Comparison of ENCODE assay signal across 19 mouse cellular contexts in genomic region chr5:113479075-113479474, GRCm38 (mm10). TPM values are rescaled to one million over a fixed set of nuclear protein-coding genes. Genes with fewer than 3 reads are reported as not detected.
DNase-seq lines count a peak whose midpoint lies in the region; ATAC-seq and TF ChIP-seq lines count a peak whose summit lies in the region.
"Had no signal": no experiment of that assay in that cellular context is flagged by ENCODE, and none has a peak within 500 bp of the region (broad histone marks: within the 10 kb centered on the region; RNA-seq: fewer than 3 reads in every experiment).

No protein-coding gene starts in this region.

- H3ac ChIP-seq in myocyte (ENCODE audit: control insufficient read depth, insufficient read length), result peak overlapping the region; percentile 13

- H3K9me3 ChIP-seq in forebrain, embryonic 15.5 days, result no peaks in the 10 kb centered on the region
- no peaks in the 10 kb centered on the region for H3K9me3 ChIP-seq in forebrain, embryonic 14.5 days (replicated peaks; ENCODE audit: control insufficient read depth, low read length)
- H3K9me3 ChIP-seq in hindbrain, embryonic 12.5 days (replicated peaks), result no peaks in the 10 kb centered on the region
- no peaks in the 10 kb centered on the region for H3K9me3 ChIP-seq in hindbrain, embryonic 11.5 days (ENCODE audit: control insufficient read depth, low read length)
- H3K9me3 ChIP-seq in midbrain, embryonic 11.5 days (ENCODE audit: control insufficient read depth, low read length), result no peaks in the 10 kb centered on the region
- no peaks in the 10 kb centered on the region for H3K9me3 ChIP-seq in midbrain, embryonic 16.5 days (replicated peaks; ENCODE audit: control insufficient read depth, low read length, poor library complexity, severe bottlenecking)
- H3K9me3 ChIP-seq: embryonic facial prominence, embryonic 13.5 days; heart, embryonic 10.5 days had no signal

- H3K4me1 ChIP-seq in forebrain, embryonic 15.5 days, result 0 out of 2 replicates have a peak, but pooled peaks cover 2% of the 10 kb centered on the region
- H3K4me1 ChIP-seq in forebrain, embryonic 14.5 days (ENCODE audit: control insufficient read depth, insufficient read depth, low read length), result no peaks in the 10 kb centered on the region
- H3K4me1 ChIP-seq in hindbrain, embryonic 12.5 days, result peaks cover 25% of the 10 kb centered on the region
- no peaks in the 10 kb centered on the region for H3K4me1 ChIP-seq in hindbrain, embryonic 11.5 days (replicated peaks; ENCODE audit: control insufficient read depth, insufficient read depth, low read length)
- peaks cover 7% of the 10 kb centered on the region; the same call in 1 of the 2 replicates for H3K4me1 ChIP-seq in midbrain, embryonic 11.5 days (ENCODE audit: control insufficient read depth, insufficient read depth, low read length)
- H3K4me1 ChIP-seq in midbrain, embryonic 16.5 days (ENCODE audit: control insufficient read depth, insufficient read depth, low read length), result peaks cover 3% of the 10 kb centered on the region; the same call in 1 of the 2 replicates

- no peak overlapping the region for H3K9ac ChIP-seq in forebrain, embryonic 15.5 days (replicated peaks)
- no peak overlapping the region for H3K9ac ChIP-seq in forebrain, embryonic 14.5 days (ENCODE audit: low read length)
- H3K9ac ChIP-seq in hindbrain, embryonic 12.5 days, result no peak overlapping the region
- H3K9ac ChIP-seq in hindbrain, embryonic 11.5 days (ENCODE audit: low read depth, low read length), result no peak overlapping the region
- no peak overlapping the region; the same call in 1 of the 2 replicates for H3K9ac ChIP-seq in midbrain, embryonic 11.5 days (ENCODE audit: low read length)
- H3K9ac ChIP-seq in midbrain, embryonic 16.5 days (ENCODE audit: low read depth, low read length), result no peak overlapping the region
- H3K9ac ChIP-seq: embryonic facial prominence, embryonic 13.5 days had no signal

- H3K27me3 ChIP-seq in forebrain, embryonic 15.5 days, result no peaks in the 10 kb centered on the region
- no peaks in the 10 kb centered on the region for H3K27me3 ChIP-seq in forebrain, embryonic 14.5 days (replicated peaks; ENCODE audit: control insufficient read depth, insufficient read depth, low read length)
- H3K27me3 ChIP-seq in hindbrain, embryonic 12.5 days, result no peaks in the 10 kb centered on the region
- H3K27me3 ChIP-seq in hindbrain, embryonic 11.5 days (ENCODE audit: control insufficient read depth, insufficient read depth, low read length), result no peaks in the 10 kb centered on the region
- H3K27me3 ChIP-seq in midbrain, embryonic 11.5 days (ENCODE audit: control insufficient read depth, insufficient read depth, low read length), result no peaks in the 10 kb centered on the region
- no peaks in the 10 kb centered on the region for H3K27me3 ChIP-seq in midbrain, embryonic 16.5 days (ENCODE audit: control insufficient read depth, insufficient read depth, low read depth, low read length)
- H3K27me3 ChIP-seq in myocyte (ENCODE audit: control insufficient read depth, insufficient read depth, insufficient read length), result peaks cover 79% of the 10 kb centered on the region
- H3K27me3 ChIP-seq: embryonic facial prominence, embryonic 13.5 days had no signal

- peak; percentile 29; the same call in 1 of the 2 replicates for ATAC-seq in forebrain, embryonic 15.5 days (replicated peaks)
- ATAC-seq in forebrain, embryonic 14.5 days, result no peak
- ATAC-seq in hindbrain, embryonic 12.5 days (ENCODE audit: low FRiP score), result 0 out of 2 replicates have a peak, but pooled peaks have one; percentile 64
- ATAC-seq in hindbrain, embryonic 11.5 days (ENCODE audit: low FRiP score), result no peak
- ATAC-seq in midbrain, embryonic 11.5 days (ENCODE audit: low FRiP score), result no peak
- ATAC-seq in midbrain, embryonic 16.5 days, result no peak
- ATAC-seq: hindbrain, embryonic 16.5 days had no signal

- 63% methylated on average over 5 of the region's 5 CpGs for WGBS in forebrain, embryonic 15.5 days
- 75% methylated on average over 5 of the region's 5 CpGs for WGBS in forebrain, embryonic 14.5 days
- WGBS in hindbrain, embryonic 12.5 days, result 49% methylated on average over 5 of the region's 5 CpGs
- 68% methylated on average over 5 of the region's 5 CpGs for WGBS in hindbrain, embryonic 11.5 days
- 49% methylated on average over 5 of the region's 5 CpGs for WGBS in midbrain, embryonic 11.5 days
- WGBS in midbrain, embryonic 16.5 days, result 40% methylated on average over 5 of the region's 5 CpGs

- no peak overlapping the region for H3K4me3 ChIP-seq in forebrain, embryonic 15.5 days
- no peak overlapping the region for H3K4me3 ChIP-seq in forebrain, embryonic 14.5 days (ENCODE audit: low read depth, low read length)
- no peak overlapping the region for H3K4me3 ChIP-seq in hindbrain, embryonic 12.5 days
- no peak overlapping the region for H3K4me3 ChIP-seq in hindbrain, embryonic 11.5 days (ENCODE audit: low read depth, low read length)
- no peak overlapping the region for H3K4me3 ChIP-seq in midbrain, embryonic 11.5 days (ENCODE audit: low read depth, low read length)
- H3K4me3 ChIP-seq in midbrain, embryonic 16.5 days (ENCODE audit: low read depth, low read length), result no peak overlapping the region
- no peak overlapping the region for H3K4me3 ChIP-seq in myocyte
- H3K4me3 ChIP-seq: embryonic facial prominence, embryonic 13.5 days; heart, embryonic 10.5 days had no signal

- H3K4me2 ChIP-seq in forebrain, embryonic 15.5 days (replicated peaks), result no peak overlapping the region
- H3K4me2 ChIP-seq in forebrain, embryonic 14.5 days (ENCODE audit: low read length), result no peak overlapping the region
- no peak overlapping the region for H3K4me2 ChIP-seq in hindbrain, embryonic 12.5 days (replicated peaks)
- H3K4me2 ChIP-seq in hindbrain, embryonic 11.5 days (replicated peaks; ENCODE audit: low read depth, low read length), result no peak overlapping the region
- H3K4me2 ChIP-seq in midbrain, embryonic 11.5 days, result no peak overlapping the region
- no peak overlapping the region for H3K4me2 ChIP-seq in midbrain, embryonic 16.5 days (ENCODE audit: low read length)
- no peak overlapping the region for H3K4me2 ChIP-seq in myocyte (ENCODE audit: low read depth)
- H3K4me2 ChIP-seq: embryonic facial prominence, embryonic 13.5 days had no signal

- DNase-seq in forebrain, embryonic 14.5 days (ENCODE audit: low spot score), result no peak
- no peak for DNase-seq in hindbrain, embryonic 11.5 days (ENCODE audit: low spot score)
- DNase-seq in midbrain, embryonic 11.5 days (ENCODE audit: low spot score, missing footprints), result no peak
- DNase-seq in lung, postnatal 25 days (ENCODE audit: low spot score), result no peak
- DNase-seq: adrenal gland, postnatal 10 days; cerebellum, adult 18-20 months; cerebellum, adult 9-11 months; cerebellum, postnatal 36 days; gastrocnemius, postnatal 10 days; heart, adult 18-20 months; heart, postnatal 10 days had no signal

- H3K79me2 ChIP-seq in myocyte (ENCODE audit: control insufficient read depth, insufficient read depth), result no peaks in the 10 kb centered on the region

- no peaks in the 10 kb centered on the region for H3K36me3 ChIP-seq in forebrain, embryonic 15.5 days
- H3K36me3 ChIP-seq in forebrain, embryonic 14.5 days (ENCODE audit: control insufficient read depth, insufficient read depth, low read length), result no peaks in the 10 kb centered on the region
- no peaks in the 10 kb centered on the region for H3K36me3 ChIP-seq in hindbrain, embryonic 12.5 days
- no peaks in the 10 kb centered on the region for H3K36me3 ChIP-seq in hindbrain, embryonic 11.5 days (ENCODE audit: control insufficient read depth, insufficient read depth, low read length)
- no peaks in the 10 kb centered on the region for H3K36me3 ChIP-seq in midbrain, embryonic 11.5 days (ENCODE audit: control insufficient read depth, insufficient read depth, low read length)
- H3K36me3 ChIP-seq in midbrain, embryonic 16.5 days (ENCODE audit: control insufficient read depth, insufficient read depth, low read length), result no peaks in the 10 kb centered on the region
- no peaks in the 10 kb centered on the region for H3K36me3 ChIP-seq in myocyte (ENCODE audit: control insufficient read depth, insufficient read depth)
- H3K36me3 ChIP-seq: embryonic facial prominence, embryonic 13.5 days; heart, embryonic 10.5 days had no signal

- no peak overlapping the region; the same call in 1 of the 2 replicates for H3K27ac ChIP-seq in forebrain, embryonic 15.5 days (replicated peaks)
- H3K27ac ChIP-seq in forebrain, embryonic 14.5 days (ENCODE audit: low read depth, low read length), result no peak overlapping the region
- peak overlapping the region; percentile 30; the same call in 1 of the 2 replicates for H3K27ac ChIP-seq in hindbrain, embryonic 12.5 days
- no peak overlapping the region for H3K27ac ChIP-seq in hindbrain, embryonic 11.5 days (ENCODE audit: low read depth, low read length)
- H3K27ac ChIP-seq in midbrain, embryonic 11.5 days (ENCODE audit: low read depth, low read length), result peak overlapping the region; percentile 27; the same call in 1 of the 2 replicates
- no peak overlapping the region for H3K27ac ChIP-seq in midbrain, embryonic 16.5 days (ENCODE audit: low read length)
- H3K27ac ChIP-seq: embryonic facial prominence, embryonic 13.5 days had no signal

- no peak for TF ChIP-seq POLR2A in myocyte (IDR thresholded peaks at IDR 0.05; ENCODE audit: insufficient read length, low read depth)

TF ChIP-seq in myocyte, 11 proteins besides CTCF, POLR2A, EP300 and RAD21 (continues in another document):
- TF ChIP-seq E2F4 (IDR thresholded peaks at IDR 0.05; ENCODE audit: insufficient read depth) (no peak), POLR2AphosphoS2 (IDR thresholded peaks at IDR 0.05; ENCODE audit: insufficient read length, low read depth) (no peak), MAX (IDR thresholded peaks at IDR 0.05; ENCODE audit: low read depth) (no peak), MYOD1 (IDR thresholded peaks at IDR 0.05; ENCODE audit: control insufficient read depth in 1 of 3, insufficient read length in 2 of 3, low read depth in 2 of 3) (no peak), MYOG (IDR thresholded peaks at IDR 0.05; ENCODE audit: control insufficient read depth in 1 of 3, insufficient read depth in 1 of 3, insufficient read length in 2 of 3, low read depth in 2 of 3) (no peak), TCF3 (IDR thresholded peaks at IDR 0.05; ENCODE audit: insufficient read length, low read depth) (no peak), SRF (IDR thresholded peaks at IDR 0.05; ENCODE audit: control insufficient read depth, insufficient read length, low read depth) (no peak), CEBPB (IDR thresholded peaks at IDR 0.05; ENCODE audit: insufficient read depth, poor library complexity, severe bottlenecking) (no peak)

RNA-seq across cellular contexts. Expression of gene Wscd2, which starts 11.1 kb away (rescaled TPM):
- polyA plus RNA-seq in forebrain, embryonic 15.5 days (2015; fragmentation: Nextera tagmentation; extraction: Ambion mirVana), result 7.9 and 8.4 TPM in 2 replicates
- polyA plus RNA-seq in forebrain, embryonic 14.5 days (2014; fragmentation: Nextera tagmentation; extraction: Ambion mirVana), result 3.4 and 5.3 TPM in 2 replicates
- 13.5 and 14.1 TPM in 2 replicates for polyA plus RNA-seq in hindbrain, embryonic 12.5 days (2016; fragmentation: Nextera tagmentation; extraction: Ambion mirVana)
- 7.7 and 8.5 TPM in 2 replicates for polyA plus RNA-seq in hindbrain, embryonic 11.5 days (2014; fragmentation: Nextera tagmentation; extraction: Ambion mirVana)
- polyA plus RNA-seq in midbrain, embryonic 11.5 days (2014; fragmentation: Nextera tagmentation; extraction: Ambion mirVana), result 8.0 and 9.1 TPM in 2 replicates
- 14.4 and 16.1 TPM in 2 replicates for polyA plus RNA-seq in midbrain, embryonic 16.5 days (2015; fragmentation: Nextera tagmentation; extraction: Ambion mirVana)
- polyA plus RNA-seq in myocyte (2012; fragmentation: generic; extraction: Trizol), result not detected
- polyA plus RNA-seq: C2C12 had no signal

Comparison
In these comparisons a context has a peak if more than half of its experiments do, and no peak if none do; other contexts are left out.
1. ATAC-seq: peak in forebrain, embryonic 15.5 days (single experiment) and hindbrain, embryonic 12.5 days (single experiment); none in forebrain, embryonic 14.5 days (single experiment), hindbrain, embryonic 11.5 days (single experiment), midbrain, embryonic 11.5 days (single experiment) and midbrain, embryonic 16.5 days (single experiment).
2. H3K27ac ChIP-seq: peak in hindbrain, embryonic 12.5 days (single experiment) and midbrain, embryonic 11.5 days (single experiment); none in forebrain, embryonic 15.5 days (single experiment), forebrain, embryonic 14.5 days (single experiment), hindbrain, embryonic 11.5 days (single experiment) and midbrain, embryonic 16.5 days (single experiment).